Mouse (Mus musculus) B cell, adult 62 days (primary cell): Measurements from ENCODE around the gene Ltb. TPM values are rescaled to one million over a fixed set of nuclear protein-coding genes. Genes with fewer than 3 reads are reported as not detected.

Source experiments
- total RNA-seq: library from RNA; stranded (reverse); gene quantifications from 4 replicates; pipeline ENCODE4 v1.2.4, GENCODE M21; 2023

Gene Ltb
- total RNA-seq = 591 to 612 TPM (median 606 TPM) in 4 replicates

GRCm38 (mm10) chr17:35193881-35194843, at the start of gene Ltb:
TSS of gene Ltb (plus strand) at chr17:35194439.

GRCm38 (mm10) chr17:35164568-35165450, 29.4 kb upstream of the Ltb start, which contains the start of gene Prrc2a:
TSS of gene Prrc2a (minus strand) at chr17:35164897.

GRCm38 (mm10) chr17:35175968-35176367, 18.3 kb upstream of the Ltb start, which contains the start of gene Aif1:
TSS of gene Aif1 (minus strand) at chr17:35176068.

GRCm38 (mm10) chr17:35187959-35188610, 6.2 kb upstream of the Ltb start, which contains the start of gene Lst1:
TSS of gene Lst1 (minus strand) at chr17:35188439.

GRCm38 (mm10) chr17:35201787-35202186, 7.5 kb downstream of the Ltb start, which contains the start of gene Tnf:
TSS of gene Tnf (minus strand) at chr17:35202007.

GRCm38 (mm10) chr17:35204494-35205379, 10.5 kb downstream of the Ltb start, which contains the start of gene Lta:
TSS of gene Lta (minus strand) at chr17:35205351.

GRCm38 (mm10) chr17:35220156-35220952, 26.1 kb downstream of the Ltb start, which contains the start of gene Gm16181:
TSS of gene Gm16181 (plus strand) at chr17:35220834.

GRCm38 (mm10) chr17:35233114-35233980, 39.1 kb downstream of the Ltb start, which contains the start of gene Atp6v1g2:
TSS of gene Atp6v1g2 (plus strand) at chr17:35233660.

GRCm38 (mm10) chr17:35235614-35236389, 41.6 kb downstream of the Ltb start, which contains the start of gene Nfkbil1:
TSS of gene Nfkbil1 (minus strand) at chr17:35235792.

GRCm38 (mm10) chr17:35241305-35242014, 47.2 kb downstream of the Ltb start, which contains the start of gene Ddx39b:
TSS of gene Ddx39b (plus strand) at chr17:35241746.

Other genes starting within 250 kb of the Ltb start
- 143 to 677 TPM (median 225 TPM) in 4 replicates for gene Hspa1b, start 235.2 kb upstream of the Ltb start, total RNA-seq
- 1.1 TPM in 1 of 4 replicates, not detected in the others for gene Gm20481, start 224.5 kb upstream of the Ltb start, total RNA-seq
- gene Hspa1a, start 222.3 kb upstream of the Ltb start, total RNA-seq = 69.3 to 362 TPM (median 119 TPM) in 4 replicates
- gene Hspa1l, start 221.7 kb upstream of the Ltb start, total RNA-seq = 0.24 to 0.40 TPM in 2 of 4 replicates, not detected in the others
- 27.8 to 35.0 TPM (median 28.9 TPM) in 4 replicates for gene Lsm2, start 212.6 kb upstream of the Ltb start, total RNA-seq
- gene Vars, start 193.5 kb upstream of the Ltb start, total RNA-seq = 237 to 278 TPM (median 258 TPM) in 4 replicates
- 0.28 to 0.52 TPM (median 0.30 TPM) in 4 replicates for gene Vwa7, start 177.9 kb upstream of the Ltb start, total RNA-seq
- gene Sapcd1, start 166.4 kb upstream of the Ltb start, total RNA-seq = 3.0 to 6.4 TPM (median 4.1 TPM) in 4 replicates
- gene Msh5, start 147.7 kb upstream of the Ltb start, total RNA-seq = 8.7 to 15.9 TPM (median 11.2 TPM) in 4 replicates
- 185 to 195 TPM (median 191 TPM) in 4 replicates for gene Clic1, start 144.5 kb upstream of the Ltb start, total RNA-seq
- 2.2 to 6.0 TPM (median 4.3 TPM) in 4 replicates for gene Ddah2, start 135.4 kb upstream of the Ltb start, total RNA-seq
- gene Ly6g6c, start 129.1 kb upstream of the Ltb start, total RNA-seq = not detected in 4 replicates
- not detected in 4 replicates for gene Mpig6b, start 128.3 kb upstream of the Ltb start, total RNA-seq
- gene Ly6g6e, start 117.5 kb upstream of the Ltb start, total RNA-seq = not detected in 4 replicates
- gene Ly6g6d, start 116.4 kb upstream of the Ltb start, total RNA-seq = not detected in 4 replicates
- not detected in 4 replicates for gene Ly6g6f, start 108.8 kb upstream of the Ltb start, total RNA-seq
- gene Abhd16a, start 105.2 kb upstream of the Ltb start, total RNA-seq = 72.8 to 85.6 TPM (median 76.5 TPM) in 4 replicates
- not detected in 4 replicates for gene Ly6g5c, start 86.2 kb upstream of the Ltb start, total RNA-seq
- gene Ly6g5b, start 79.0 kb upstream of the Ltb start, total RNA-seq = 0.66 to 1.6 TPM (median 1.3 TPM) in 4 replicates
- 19.6 to 24.1 TPM (median 22.1 TPM) in 4 replicates for gene Gpank1, start 73.0 kb upstream of the Ltb start, total RNA-seq
- 114 to 130 TPM (median 122 TPM) in 4 replicates for gene Csnk2b, start 72.4 kb upstream of the Ltb start, total RNA-seq
- gene D17H6S53E, start 68.1 kb upstream of the Ltb start, total RNA-seq = 12.0 to 17.1 TPM (median 14.5 TPM) in 4 replicates
- gene Apom, start 62.4 kb upstream of the Ltb start, total RNA-seq = 1.2 to 1.6 TPM in 2 of 4 replicates, not detected in the others
- gene Bag6, start 59.3 kb upstream of the Ltb start, total RNA-seq = 465 to 496 TPM (median 476 TPM) in 4 replicates
- gene Prrc2a, start 29.5 kb upstream of the Ltb start, total RNA-seq = 337 to 364 TPM (median 345 TPM) in 4 replicates
- gene Aif1, start 18.4 kb upstream of the Ltb start, total RNA-seq = 2.7 to 6.9 TPM (median 4.0 TPM) in 4 replicates
- 33.5 to 53.9 TPM (median 46.9 TPM) in 4 replicates for gene Lst1, start 6.0 kb upstream of the Ltb start, total RNA-seq
- 9.1 to 13.6 TPM (median 11.4 TPM) in 4 replicates for gene Tnf, start 7.6 kb downstream of the Ltb start, total RNA-seq
- gene Lta, start 10.9 kb downstream of the Ltb start, total RNA-seq = 39.2 to 45.1 TPM (median 41.7 TPM) in 4 replicates
- not detected in 4 replicates for gene Gm16181, start 26.4 kb downstream of the Ltb start, total RNA-seq
- gene Atp6v1g2, start 39.2 kb downstream of the Ltb start, total RNA-seq = 1.7 to 4.6 TPM (median 2.7 TPM) in 4 replicates
- 11.2 to 14.6 TPM (median 13.4 TPM) in 4 replicates for gene Nfkbil1, start 41.4 kb downstream of the Ltb start, total RNA-seq
- gene Ddx39b, start 47.3 kb downstream of the Ltb start, total RNA-seq = 399 to 443 TPM (median 429 TPM) in 4 replicates
- 1,754 to 1,882 TPM (median 1,817 TPM) in 4 replicates for gene H2-D1, start 68.3 kb downstream of the Ltb start, total RNA-seq
- gene H2-Q1, start 126.0 kb downstream of the Ltb start, total RNA-seq = 10.1 to 16.4 TPM (median 11.8 TPM) in 4 replicates
- 6.5 to 10.8 TPM (median 9.4 TPM) in 4 replicates for gene H2-Q2, start 147.8 kb downstream of the Ltb start, total RNA-seq
- 317 to 360 TPM (median 339 TPM) in 4 replicates for gene H2-Q4, start 185.2 kb downstream of the Ltb start, total RNA-seq
- gene H2-Q6, start 230.4 kb downstream of the Ltb start, total RNA-seq = 268 to 326 TPM (median 293 TPM) in 4 replicates
- gene H2-Q7, start 244.7 kb downstream of the Ltb start, total RNA-seq = 159 to 187 TPM (median 166 TPM) in 4 replicates